Mouse (Mus musculus): ENCODE measurements around the gene Serpinb6a.

The Serpinb6a gene

DNA sequence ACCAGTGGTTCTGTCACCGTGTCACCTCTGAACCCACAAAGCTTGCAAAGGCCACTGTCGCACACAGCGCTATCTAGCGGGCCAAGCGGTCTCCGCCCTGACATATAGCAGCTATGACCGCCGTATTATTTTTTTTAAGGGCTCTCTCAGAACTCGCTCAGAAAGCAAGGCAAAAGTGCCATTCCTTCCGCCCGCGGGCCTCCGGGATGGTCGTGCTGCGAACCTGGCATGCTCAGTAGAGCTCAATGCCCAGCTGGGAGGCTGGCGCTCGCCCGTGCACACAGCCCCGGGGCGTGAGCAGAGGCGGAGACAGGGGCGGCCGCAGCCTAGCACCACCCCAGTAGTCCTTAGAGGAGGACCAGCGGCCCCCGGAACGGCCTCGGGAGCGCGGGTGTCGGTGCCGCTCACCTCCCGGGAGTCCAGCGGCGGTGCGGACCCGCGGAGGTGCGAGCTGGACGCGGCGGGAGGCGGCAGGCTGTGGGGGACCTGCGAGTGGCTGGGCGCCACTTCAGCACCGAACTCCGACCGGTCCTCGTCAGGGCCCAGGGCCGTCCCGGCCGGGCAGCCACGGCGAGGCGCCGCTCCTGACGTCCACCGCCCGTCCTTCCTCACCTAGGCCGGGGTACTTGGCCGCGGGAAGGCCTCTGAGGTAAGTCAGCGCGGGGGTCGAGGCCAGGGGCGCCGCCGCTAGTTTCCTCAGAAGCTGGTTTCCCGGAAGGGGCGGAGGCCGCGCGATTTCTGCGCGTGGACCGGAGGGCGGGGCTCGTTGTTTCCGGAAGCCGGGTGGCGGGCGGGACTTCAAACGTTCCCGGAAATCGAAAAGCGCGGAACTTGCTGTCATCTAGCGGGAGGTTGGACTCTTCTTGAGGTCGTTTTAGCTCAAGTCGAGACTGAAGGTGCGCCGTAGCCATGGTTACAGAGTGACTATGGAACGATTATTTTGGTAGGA, at the start of gene Serpinb6a, which contains the start of gene Ripk1:
TSS of gene Serpinb6a (minus strand) at position 737 of the 949 bp plus-strand sequence.
TSS of gene Ripk1 (plus strand) at position 306 of the 949 bp plus-strand sequence.
- peak; percentile 90 to 91 for DNase-seq (ENCODE audit: low spot score in 2 of 2)

DNA sequence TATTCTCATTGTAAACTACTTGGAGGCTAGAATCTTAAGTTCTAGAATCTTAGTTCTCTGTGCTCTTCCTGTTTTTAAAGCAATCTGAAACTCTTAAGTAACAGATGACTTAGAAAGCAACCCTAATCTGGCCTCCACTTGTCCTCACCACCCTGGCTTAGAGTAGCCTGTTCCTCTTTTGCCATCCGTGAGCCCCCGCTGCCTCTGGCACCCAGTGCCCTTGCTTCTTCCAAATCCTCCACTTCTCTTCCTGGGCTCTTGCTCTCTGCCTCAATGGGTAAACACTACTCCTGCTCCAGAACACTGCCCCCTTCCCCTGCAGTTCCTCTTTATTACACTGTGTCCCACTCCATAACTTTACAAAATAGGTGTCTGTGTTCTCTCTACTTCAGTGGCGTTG, 49.1 kb upstream of the Serpinb6a start:
- no peak for DNase-seq (ENCODE audit: low spot score in 2 of 2)

DNA sequence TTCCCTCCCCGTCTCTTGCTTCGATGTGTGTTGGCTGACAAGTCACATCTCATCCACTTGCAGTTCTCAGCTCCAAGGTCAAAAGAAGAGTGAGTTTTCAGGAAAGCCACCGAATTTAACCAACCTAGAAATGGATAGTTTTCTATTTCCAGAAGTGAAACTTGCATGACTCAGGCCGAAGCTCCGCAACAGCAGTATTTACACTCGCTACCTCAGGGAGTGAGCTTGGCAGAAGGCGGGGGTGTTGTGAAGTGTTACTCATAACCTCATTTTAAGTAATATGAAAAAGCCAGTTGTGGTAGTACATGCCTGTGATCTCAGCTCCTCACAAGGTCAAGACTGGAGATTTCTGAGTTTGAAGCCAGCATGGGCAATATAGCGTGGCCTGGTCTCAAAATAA, 47.9 kb upstream of the Serpinb6a start:
- DNase-seq (ENCODE audit: low spot score in 2 of 2), result no peak

DNA sequence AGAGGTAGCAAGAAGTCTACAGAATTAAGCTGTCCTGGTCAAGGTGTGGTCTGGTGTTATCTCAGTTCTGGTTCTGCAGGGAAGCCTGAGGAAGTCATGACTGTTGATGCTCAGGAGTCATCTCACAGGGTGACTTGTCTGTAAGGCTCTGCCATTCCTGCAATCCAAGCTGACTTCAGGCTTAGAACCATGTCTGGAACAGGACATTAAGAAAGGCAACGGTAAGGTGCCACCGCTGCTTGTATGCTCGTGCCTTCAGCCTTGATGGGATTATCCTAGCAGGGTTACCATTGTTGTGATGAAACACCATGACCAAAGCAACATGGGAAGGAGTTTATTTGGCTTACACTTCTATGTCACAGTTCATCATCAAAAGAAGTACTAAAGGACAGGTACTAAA, 44.9 kb upstream of the Serpinb6a start:
- DNase-seq (ENCODE audit: low spot score in 2 of 2), result no peak

DNA sequence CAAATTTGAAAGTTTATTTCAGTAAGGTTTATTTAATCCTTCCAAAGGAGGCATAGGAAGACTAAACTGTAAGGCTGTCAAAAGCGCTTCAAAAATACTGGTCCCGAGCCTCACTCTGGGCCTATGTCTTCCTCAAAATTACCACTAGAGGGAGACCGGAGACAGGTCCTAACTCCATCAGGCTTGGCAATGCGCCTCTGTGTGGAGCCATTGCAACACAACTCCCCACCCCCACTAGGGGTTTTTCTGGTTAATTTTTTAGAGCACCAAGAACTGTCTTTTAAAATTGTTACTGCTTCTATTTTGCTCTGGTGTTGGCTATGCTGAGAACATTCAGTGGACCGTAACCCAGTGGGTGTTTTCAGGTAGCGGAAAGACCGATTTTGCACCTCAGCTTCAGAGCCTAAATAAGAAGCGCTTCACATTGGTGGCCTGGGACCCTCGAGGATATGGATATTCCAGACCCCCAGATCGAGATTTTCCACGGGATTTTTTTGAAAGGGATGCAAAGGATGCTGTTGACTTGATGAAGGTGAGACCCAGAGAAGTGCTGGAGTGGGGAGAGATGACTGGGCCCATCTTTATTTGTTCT, 43.9 kb upstream of the Serpinb6a start:
- peak; percentile 69 to 86 for DNase-seq (ENCODE audit: low spot score in 2 of 2)

DNA sequence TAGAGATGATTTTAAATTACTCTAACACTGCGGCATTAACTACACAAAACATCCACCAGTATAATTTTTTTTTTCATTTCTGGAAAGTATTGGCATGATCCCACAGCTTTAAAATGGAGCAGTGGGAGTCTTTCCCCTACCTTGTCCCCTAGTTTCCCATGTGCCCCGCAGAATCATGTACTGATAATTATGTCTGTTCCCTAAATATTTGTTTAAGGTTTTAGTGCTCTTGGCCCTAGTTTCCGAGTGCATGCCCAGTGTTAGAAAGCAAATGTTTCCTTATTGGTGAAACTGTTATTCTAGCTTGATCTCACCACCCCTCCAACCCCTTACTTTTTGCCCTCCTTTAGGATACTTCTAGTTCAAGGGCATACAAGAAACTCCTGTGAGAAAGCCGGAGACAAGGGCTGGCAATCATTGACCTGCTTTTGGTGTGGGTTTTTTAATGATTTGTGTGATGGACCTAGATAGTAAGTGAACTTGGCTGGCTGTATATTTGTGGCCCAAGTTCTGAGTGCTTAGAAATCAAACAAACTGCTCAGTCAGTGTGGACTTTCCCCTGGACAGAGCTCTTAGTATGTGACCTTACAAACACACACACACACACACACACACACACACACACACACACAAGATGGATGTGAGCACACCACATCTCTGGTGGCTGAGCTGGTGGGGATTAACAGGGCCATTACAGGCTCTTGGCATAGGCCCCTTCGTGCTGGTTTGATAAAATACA, 43.1 kb upstream of the Serpinb6a start:
- no peak for DNase-seq (ENCODE audit: low spot score in 2 of 2)

DNA sequence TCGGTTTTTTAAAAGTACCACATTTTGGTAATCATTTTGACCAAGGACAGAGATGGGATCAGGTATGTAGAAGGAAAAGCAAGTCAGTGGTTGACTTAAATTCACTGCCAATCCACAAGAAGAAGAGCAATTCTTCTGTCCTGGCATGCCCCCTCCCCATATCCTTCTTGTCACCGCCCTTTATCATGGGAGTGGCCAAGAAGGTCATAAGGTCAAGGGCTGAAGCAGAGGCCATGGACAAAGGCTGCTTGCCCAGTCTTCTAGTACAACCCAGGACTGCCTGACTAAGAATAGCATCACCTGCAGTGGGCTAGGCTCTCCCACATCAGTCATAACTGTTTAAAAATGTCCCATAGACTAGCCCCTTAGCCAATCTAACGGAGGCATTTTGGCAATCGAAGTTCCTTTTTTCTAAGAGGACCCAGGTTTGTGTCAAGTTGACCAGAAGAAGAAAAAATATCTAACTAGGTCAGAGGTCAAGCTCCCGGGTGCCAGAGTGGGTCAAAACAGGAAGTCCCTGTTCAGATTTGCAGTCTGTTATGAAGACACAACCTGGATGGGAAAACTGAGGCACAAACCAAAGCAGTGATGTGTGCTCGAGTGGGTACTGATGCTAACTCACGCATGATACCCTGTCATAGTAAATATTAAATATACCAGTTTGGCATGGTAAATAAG, 41.3 kb upstream of the Serpinb6a start:
- no peak for DNase-seq (ENCODE audit: low spot score in 2 of 2)

DNA sequence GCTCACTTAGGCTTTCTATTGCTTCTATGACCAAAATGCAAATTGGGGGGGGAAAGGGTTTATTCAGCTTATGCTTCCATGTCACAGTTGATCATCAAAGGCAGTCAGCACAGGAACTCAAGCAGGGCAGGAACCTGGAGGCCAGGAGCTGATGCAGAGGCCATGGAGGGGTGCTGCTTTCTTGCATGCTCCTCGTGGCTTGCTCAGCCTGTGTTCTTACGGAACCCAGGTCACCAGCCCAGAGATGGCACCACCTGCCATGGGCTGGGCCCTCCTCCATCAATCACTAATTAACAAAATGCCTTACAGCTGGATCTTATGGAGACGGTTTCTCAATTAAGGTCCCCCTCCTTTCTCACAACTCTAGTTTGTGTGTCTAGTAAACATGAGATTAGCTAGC, 37.5 kb upstream of the Serpinb6a start:
- DNase-seq (ENCODE audit: low spot score in 2 of 2), result no peak

DNA sequence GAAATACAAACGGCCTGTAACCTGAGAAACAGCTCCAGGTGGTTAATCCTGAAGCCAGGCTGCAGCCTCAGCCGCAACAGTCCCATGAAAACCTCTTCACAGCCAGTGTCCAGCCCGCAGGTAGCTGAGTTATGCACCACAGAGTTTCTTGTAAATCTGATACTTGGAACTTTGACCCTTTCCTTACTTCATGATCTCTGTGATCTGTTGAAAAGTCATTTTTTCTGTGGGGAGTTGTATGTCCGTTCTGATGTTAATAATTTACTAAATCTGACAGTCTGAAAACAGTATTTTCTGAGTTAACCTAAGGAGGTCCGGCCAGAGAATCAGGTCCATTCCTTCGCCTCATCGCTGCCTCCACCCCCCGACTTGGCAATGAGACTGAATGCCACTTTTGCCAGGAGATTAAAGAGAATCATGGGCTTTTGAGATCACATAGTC, 36.3 kb upstream of the Serpinb6a start:
- DNase-seq (ENCODE audit: low spot score in 2 of 2), result no peak

DNA sequence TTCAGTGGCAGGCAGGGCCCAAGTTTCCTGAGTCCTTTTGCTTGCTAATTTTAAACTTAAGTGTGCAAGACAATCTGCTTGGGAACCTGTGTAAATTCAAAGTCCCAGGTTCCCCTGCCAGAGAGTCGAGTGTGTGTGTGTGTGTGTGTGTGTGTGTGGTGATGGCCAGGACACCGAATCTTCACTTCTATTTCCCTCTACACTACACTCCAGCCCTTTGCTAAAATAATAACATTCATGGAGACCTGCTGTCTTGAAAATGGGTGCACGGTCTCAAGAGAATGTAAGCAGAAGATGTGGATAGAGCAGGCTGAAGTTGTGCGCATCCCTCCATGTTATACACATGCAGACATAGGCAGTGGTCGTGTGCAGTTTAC, 35.5 kb upstream of the Serpinb6a start:
- DNase-seq (ENCODE audit: low spot score in 2 of 2), result no peak

DNA sequence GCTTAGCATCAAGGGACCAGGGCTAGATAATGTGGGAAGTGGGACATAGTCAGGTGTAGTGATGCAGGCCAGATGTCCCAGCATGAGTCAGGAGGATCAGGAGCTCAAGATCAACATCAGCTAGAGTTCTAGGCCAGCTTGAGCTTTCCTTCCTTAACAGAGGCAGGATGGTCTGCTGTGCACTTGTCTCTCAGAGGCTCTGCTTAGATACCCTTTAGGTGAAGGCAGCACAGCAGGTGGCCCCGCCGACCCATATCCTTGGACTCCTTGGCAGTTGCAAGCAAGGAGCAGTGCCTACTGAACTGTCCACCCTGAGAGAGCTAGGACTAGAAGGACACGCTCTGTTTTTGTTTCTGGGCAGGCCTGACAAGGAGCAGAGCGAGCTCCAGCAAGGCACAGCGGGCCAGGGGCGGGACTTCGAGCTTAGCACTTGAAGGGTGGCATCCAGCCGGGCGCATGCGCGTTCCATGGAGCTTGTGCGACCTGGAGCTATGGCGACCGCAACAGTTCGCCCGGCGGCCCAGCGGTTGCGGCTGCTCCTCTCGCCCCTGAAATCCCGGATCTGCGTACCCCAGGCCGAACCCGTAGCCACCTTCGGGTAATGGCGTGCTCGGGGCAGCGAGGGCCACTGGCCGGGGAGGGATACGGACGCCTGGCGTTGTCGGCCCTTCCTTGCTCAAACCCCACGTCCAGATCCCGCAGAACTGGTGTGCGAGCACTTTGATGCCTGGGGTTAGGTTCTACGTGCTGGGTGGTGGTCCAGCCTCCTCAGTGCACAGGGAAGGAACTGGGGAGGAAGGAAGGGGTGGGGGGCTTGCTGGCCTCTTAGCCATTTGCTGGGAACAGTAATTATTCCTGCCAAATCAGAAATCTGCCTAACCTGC, 34.8 kb upstream of the Serpinb6a start, which contains the start of gene Bphl:
TSS of gene Bphl (plus strand) at position 426 of the 884 bp plus-strand sequence.
- DNase-seq (ENCODE audit: low spot score in 2 of 2), result peak; percentile 90 to 91

DNA sequence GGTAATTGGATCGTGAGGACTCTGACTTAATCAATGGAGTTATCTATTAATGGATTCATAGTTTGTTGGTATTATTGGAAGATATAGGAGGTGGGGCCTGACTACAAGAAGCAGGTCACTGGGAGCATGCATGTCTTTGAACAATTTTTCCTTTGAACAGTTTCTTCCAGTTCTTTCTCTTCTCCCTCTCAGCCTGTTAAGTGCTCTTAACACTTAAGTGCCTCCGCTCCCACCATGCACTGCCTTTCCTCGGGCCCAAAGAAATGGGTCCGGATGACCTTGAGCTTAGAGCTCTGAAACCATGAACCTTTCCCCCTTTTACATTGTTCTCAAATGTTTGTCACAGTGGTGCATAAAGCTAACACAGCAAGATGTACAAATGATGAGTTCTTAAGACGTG, 34.1 kb upstream of the Serpinb6a start:
- no peak for DNase-seq (ENCODE audit: low spot score in 2 of 2)

DNA sequence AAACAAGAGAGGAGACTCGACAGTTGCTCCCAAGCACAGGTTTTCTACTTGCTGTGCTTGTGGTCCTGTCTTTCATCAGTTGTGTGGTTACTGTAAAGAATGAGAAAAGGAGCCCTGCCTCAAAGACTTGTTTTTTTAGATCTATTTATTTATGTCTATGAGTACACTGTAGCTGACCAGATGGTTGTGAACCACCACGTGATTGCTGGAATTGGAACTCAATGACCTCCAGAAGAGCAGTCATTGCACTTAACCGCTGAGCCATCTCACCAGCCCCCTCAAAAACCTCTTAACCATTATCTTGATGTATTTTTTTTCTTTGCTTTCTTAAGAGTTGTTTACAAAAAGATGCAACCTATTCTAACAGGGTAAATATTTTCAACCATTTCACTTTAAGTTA, 32.8 kb upstream of the Serpinb6a start:
- no peak for DNase-seq (ENCODE audit: low spot score in 2 of 2)

DNA sequence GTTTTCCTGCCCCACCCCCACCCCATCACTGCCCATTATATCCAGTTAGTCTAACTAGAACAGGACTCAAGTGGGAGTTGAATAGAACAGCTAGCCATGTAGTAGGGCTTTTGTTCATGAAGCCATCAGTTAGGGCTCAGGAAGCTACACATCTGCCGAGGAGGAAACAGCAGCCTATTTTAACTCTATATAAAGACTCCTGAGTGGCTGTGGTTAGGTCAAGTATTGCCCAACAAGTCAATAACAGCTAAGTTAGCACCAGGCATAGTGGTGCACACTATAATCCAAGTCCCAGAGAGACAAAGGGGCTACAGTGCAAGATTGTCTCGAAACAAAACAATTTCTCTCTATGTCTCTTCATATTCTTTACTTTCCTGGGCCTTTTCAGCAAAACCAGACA, 29.4 kb upstream of the Serpinb6a start:
- no peak for DNase-seq (ENCODE audit: low spot score in 2 of 2)

DNA sequence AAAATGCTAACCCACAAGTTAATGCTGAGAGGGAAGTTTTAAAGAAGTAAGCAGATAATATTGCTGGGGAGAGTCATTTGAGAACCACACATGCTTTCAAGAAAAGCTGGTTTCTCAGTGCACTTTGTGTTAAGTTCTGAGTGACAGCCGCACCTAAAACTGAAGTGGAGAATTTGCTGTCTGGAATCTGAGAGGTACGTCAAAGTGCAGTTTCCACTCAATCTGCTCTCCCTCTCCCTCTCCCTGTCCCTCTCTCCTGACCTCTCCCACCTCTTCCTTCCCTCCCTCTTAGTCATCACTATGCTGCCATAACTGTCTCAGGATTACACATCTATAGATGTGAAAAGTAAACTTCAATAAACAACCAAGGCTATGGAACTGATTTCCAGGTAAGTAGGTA, 19.4 kb upstream of the Serpinb6a start:
- DNase-seq (ENCODE audit: low spot score in 2 of 2), result no peak

DNA sequence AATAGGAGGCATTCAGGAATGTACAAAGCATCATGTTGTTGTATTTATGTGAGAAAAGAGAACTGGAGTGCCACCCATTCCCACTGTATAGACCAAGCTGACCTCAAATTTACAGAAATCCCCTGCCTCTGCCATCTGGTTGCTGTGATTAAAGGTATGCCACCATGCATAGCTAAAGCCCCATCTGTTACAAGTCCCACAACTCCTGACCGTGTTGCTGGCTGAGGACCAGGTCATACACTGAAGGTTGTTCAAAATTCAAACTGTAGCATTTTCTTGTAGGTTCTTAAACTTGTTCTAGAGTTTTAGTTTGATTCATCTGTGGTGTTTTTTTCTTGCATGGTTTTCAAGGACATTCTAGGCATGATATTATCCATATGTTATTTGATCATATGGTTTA, 15.9 kb upstream of the Serpinb6a start:
- no peak for DNase-seq (ENCODE audit: low spot score in 2 of 2)

DNA sequence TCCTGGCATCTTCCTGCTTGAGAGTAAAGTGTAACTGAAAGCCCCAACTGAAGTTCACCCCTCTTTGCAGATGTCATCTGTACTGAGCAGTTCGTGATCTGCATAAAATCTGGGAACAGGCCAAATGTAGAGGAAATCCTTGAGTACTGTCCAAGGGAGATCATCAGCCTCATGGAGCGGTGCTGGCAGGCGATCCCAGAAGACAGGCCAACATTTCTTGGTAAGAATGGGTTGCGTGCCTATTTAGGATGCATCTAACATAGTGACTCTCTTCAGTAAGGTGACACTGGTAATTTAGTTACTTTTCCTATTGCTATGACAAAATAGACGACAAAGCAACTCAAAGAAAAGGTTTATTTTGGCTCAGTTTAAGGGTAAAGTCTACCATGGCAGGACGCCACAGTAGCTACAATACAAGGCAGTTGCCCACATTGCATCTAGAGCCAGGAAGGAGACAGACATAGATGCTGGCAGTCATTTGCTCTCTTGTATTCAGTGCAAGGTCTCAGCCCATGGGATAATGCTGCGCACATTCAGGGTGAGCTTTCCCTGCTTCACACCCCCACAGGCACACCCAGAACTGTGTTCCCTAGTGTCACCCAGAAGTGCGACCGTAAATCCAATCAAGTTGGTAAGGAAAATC, 14.5 kb upstream of the Serpinb6a start:
- DNase-seq (ENCODE audit: low spot score in 2 of 2), result no peak

DNA sequence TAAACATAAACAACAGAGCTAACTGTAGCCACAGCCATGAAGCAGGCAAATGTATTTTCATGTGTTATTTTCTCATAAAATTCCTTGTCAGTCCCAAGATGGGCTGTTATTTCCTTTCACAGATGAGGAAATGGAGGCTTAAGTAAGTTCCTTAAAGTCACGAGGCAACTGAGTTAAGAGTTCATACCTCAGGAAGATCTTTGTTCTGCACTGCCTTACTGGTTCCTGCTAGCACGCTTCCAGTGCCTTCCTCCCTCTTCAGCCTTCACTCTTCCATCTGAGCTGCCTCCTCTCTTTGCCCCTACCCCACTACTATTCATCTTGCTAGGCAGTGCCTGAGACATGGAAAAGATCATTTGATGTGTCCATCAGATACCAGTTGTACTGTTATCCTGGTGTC, 4.6 kb upstream of the Serpinb6a start:
- peak in 1 of 2 experiments; percentile 6 for DNase-seq (ENCODE audit: low spot score in 2 of 2)

DNA sequence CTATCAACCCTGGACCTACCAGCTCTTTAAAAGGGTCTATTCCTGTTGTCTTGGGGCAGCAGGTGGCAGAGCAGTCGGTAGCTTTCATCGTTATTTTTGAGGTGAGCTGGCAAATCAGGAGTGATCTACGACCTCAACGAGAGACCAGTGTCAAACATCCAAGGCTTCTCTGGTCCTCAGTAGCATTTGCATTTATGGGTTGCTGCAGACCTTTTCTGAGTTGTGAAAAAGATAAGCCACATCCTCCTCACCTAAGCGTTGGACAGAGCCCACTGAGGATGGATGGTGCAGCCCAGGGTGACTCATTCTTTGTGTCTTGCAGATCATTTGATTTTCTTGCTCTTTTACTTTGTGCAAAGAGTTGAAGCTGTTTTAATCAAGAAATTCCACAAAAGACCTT, 464 bp upstream of the Serpinb6a start:
- DNase-seq (ENCODE audit: low spot score in 2 of 2), result no peak

DNA sequence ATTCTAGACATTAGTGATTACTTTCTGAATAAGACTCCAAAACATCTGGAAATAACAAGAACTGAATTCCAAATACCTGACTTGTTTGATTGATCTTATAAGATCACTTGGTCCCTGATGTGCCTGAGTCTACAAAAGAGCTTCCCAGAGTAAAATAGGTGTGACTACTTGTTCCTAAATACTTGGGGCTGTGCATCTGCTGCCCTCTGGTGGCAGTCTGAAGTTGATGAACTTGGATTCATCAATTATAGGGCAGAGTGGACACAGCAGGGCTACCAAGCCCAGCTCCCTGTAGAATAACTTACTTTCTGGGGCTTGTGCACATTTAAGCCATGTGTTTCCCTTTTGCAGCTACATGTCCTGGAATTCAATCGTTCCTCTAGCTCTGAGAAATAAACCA, 7.4 kb downstream of the Serpinb6a start:
- DNase-seq (ENCODE audit: low spot score in 2 of 2), result peak; percentile 49 to 71
